Mouse (Mus musculus) small intestine, adult 2 months (tissue): ENCODE data around the gene Prlh. TPM values are rescaled to one million over a fixed set of nuclear protein-coding genes. Genes with fewer than 3 reads are reported as not detected.

Experiments
- H3K27ac ChIP-seq: fragments of 200-500 bp; 2 replicates; pipeline ENCODE4 v1.5.1; 2012; ENCODE audit warnings: low read depth, low read length, control low read depth, inconsistent platforms; ENCODE audit not compliant: insufficient read depth
- H3K27me3 ChIP-seq: fragments of 200-500 bp; 2 replicates; pipeline ENCODE4 v1.6.1; 2012; ENCODE audit warnings: mild to moderate bottlenecking, moderate library complexity, low read length, inconsistent platforms; ENCODE audit not compliant: control insufficient read depth, insufficient read depth
- H3K36me3 ChIP-seq: fragments of 200-500 bp; 2 replicates; pipeline ENCODE4 v1.6.1; 2012; ENCODE audit warnings: mild to moderate bottlenecking, low read length, control low read depth, inconsistent platforms; ENCODE audit not compliant: control insufficient read depth, insufficient read depth
- H3K4me1 ChIP-seq: fragments of 200-500 bp; 2 replicates; pipeline ENCODE4 v1.6.1; 2012; ENCODE audit warnings: low read length, inconsistent platforms, mixed read lengths; ENCODE audit not compliant: control insufficient read depth, insufficient read depth, insufficient read length
- H3K4me3 ChIP-seq: fragments of 200-500 bp; 2 replicates; pipeline ENCODE4 v1.5.1; 2012; ENCODE audit warnings: low read depth, mild to moderate bottlenecking, control low read depth, inconsistent platforms, low read length, moderate library complexity
- CTCF ChIP-seq: fragments of 200-500 bp; IDR thresholded peaks from 2 replicates; pipeline ENCODE4 v1.5.1; 2012; ENCODE audit warnings: low read depth, mild to moderate bottlenecking, control low read depth, inconsistent platforms, low read length, moderate library complexity, mixed read lengths; ENCODE audit not compliant: insufficient replicate concordance, insufficient read length; ENCODE audit errors: extremely low read depth
- POLR2A ChIP-seq: fragments of 200-500 bp; IDR thresholded peaks from 2 replicates; pipeline ENCODE4 v1.6.1; 2012; ENCODE audit warnings: low read depth, mild to moderate bottlenecking, control low read depth, inconsistent platforms, low read length, moderate library complexity
- WGBS: fragments of 180-500 bp; shearing (Covaris S2); methylation state at CpG from one replicate; pipeline ENCODE4 v1.1.7; 2018; 5-methylcytosine and 5-hydroxymethylcytosine counted together
- polyA plus RNA-seq: library from polyadenylated mRNA; depleted of rRNA; stranded (reverse); fragments of >200 nt; gene quantifications from 2 replicates; pipeline ENCODE4 v1.2.3, GENCODE M21; 2012; rRNA removed

Prlh gene
- not detected in 2 replicates for polyA plus RNA-seq

DNA sequence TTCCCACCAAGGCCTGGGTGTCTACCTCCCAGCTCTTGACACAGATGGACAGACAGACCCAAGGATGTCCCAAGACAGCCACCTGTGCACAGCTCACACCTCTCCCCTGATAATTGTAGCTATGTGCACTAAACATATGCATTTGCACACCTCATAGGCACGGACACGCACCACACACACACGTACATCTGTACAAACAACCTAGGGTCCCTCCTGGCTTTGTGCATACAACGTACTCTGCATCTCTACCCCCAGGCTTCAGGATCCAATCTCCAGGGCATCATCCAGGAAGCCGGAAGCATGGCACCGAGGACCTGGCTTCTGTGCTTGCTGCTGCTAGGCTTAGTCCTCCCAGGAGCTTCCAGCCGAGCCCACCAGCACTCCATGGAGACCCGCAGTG lies at the start of gene Prlh:
Gene Prlh, plus strand, starts transcription at position 301 of the 400 bp plus-strand sequence.
- H3K4me1 ChIP-seq = no peaks in the 10 kb centered on the region
- H3K36me3 ChIP-seq = peaks cover 8% of the 10 kb centered on the region
- no peaks in the 10 kb centered on the region for H3K27me3 ChIP-seq
- TF ChIP-seq POLR2A (no peak), CTCF (no peak)
- 85% methylated on average over 8 of the region's 8 CpGs for WGBS
- no peak within 1 kb of the TSS for H3K27ac ChIP-seq
- H3K4me3 ChIP-seq = no peak within 1 kb of the TSS

DNA sequence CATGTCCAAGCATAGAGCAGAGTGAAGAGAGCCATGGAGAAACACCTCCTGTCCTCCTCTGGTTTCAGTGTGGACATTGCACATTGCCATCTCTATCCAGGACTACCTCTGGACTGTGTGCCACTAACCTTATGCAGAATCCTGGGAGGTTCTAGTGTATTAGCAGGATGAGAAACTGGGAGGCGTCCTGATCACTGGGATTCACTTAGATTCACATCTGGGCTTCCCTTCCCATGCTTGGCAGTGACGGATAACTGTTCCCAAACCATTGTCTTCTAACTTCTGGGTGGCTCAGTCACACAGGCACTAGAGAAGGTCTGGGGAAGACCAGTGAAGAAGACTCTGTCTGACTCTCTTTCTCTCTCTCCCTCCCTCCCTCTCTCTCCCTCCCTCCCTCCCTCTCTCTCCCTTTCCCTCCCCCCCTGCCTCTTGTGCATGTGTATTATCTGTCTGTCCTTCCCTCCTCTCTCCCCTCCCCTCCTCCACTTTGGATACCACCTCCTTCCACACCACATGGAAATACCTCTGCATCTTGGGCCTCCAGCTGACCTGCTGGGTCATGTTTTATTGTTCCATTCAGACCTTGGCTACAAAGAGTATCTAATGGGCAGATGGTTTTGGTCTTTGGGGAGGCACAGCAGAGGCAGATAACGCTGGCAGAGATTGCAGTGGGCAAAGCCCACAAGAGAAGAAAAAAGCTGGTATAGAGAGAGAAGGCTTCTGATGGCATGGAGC lies 49.5 kb upstream of the Prlh start:
- Histone ChIP-seq H3K36me3 (no peaks in the 10 kb centered on the region), H3K4me1 (no peaks in the 10 kb centered on the region), H3K27me3 (no peaks in the 10 kb centered on the region), H3K27ac (no peak overlapping the region), H3K4me3 (no peak overlapping the region)
- TF ChIP-seq CTCF (no peak), POLR2A (no peak)
- WGBS = 37% methylated on average over 3 of the region's 3 CpGs

GRCm38 (mm10) chr1:90903971-90904458 lies 48.9 kb upstream of the Prlh start:
- Histone ChIP-seq H3K27ac (no peak overlapping the region), H3K36me3 (no peaks in the 10 kb centered on the region)
- WGBS = 59% methylated on average over 8 of the region's 8 CpGs

DNA sequence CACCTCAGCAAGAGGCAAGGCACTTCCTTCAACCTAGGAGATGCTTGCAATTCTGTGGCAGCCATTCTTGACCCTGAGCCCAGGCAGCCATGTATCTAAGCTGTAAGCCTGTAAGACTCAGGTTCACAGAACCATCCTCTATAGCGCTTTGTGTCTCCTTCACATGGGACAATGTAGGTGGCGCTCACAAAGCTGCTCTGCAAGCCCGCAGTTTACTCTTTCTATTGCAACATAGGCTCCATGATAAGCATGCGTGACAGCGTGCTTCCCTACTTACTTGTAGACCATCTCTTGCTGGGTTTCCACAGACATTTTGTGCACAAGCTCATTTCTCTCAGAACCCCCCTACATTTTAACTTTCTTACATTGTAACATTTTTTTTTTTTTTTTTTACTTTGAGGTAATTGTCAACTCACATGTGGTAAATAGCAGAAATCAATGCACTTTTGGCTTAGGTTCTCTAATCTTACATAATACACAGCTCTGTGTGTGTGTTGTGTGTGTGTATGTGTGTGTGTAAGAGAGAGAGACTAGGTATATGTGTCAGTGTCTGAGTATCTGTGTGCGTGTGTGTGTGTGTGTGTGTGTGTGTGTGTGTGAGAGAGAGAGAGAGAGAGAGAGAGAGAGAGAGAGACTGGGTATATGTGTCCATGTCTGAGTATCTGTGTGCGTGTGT lies 48.0 kb upstream of the Prlh start:
- Histone ChIP-seq H3K27ac (no peak overlapping the region), H3K36me3 (no peaks in the 10 kb centered on the region), H3K4me1 (peaks cover 5% of the 10 kb centered on the region), H3K4me3 (no peak overlapping the region), H3K27me3 (no peaks in the 10 kb centered on the region)
- TF ChIP-seq POLR2A (no peak), CTCF (no peak)
- 43% methylated on average over 7 of the region's 7 CpGs for WGBS

More at GRCm38 (mm10) chr1:90903971-90904458, 48.9 kb upstream of the Prlh start:
- Histone ChIP-seq H3K4me1 (no peaks in the 10 kb centered on the region), H3K27me3 (no peaks in the 10 kb centered on the region), H3K4me3 (no peak overlapping the region)
- no peak for TF ChIP-seq CTCF
- TF ChIP-seq POLR2A = no peak

- no peak overlapping the region for H3K4me3 ChIP-seq
- no peak overlapping the region for H3K27ac ChIP-seq
- TF ChIP-seq CTCF = peak; percentile 90; the same call in 1 of the 2 replicates
- no peak for TF ChIP-seq POLR2A
- no peaks in the 10 kb centered on the region for H3K36me3 ChIP-seq
- 7% methylated on average over 2 of the region's 2 CpGs for WGBS
- H3K4me1 ChIP-seq = peaks cover 16% of the 10 kb centered on the region
- no peaks in the 10 kb centered on the region for H3K27me3 ChIP-seq
Measured at GRCm38 (mm10) chr1:90906357-90906756, 46.6 kb upstream of the Prlh start.

DNA sequence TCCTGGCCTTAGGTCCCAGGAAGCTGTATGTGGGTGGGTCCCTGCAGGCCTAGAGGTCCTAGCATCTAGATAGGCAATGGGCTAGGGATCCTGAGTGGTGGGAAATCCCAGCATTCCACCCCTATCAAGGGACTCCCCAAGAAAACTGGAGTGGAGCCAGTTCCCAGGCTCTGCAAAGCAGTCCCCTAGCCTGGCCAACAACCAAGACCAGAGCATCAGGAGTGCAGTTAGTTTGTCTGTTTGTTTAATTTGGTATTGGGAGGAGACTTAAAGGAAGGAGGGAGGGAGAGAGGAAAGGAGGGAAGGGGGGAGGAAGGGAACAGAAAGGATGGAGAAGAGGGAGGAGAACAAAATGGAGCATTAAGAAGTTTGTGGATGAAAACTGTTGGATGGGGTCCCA lies 43.7 kb upstream of the Prlh start:
- no peak overlapping the region for H3K4me3 ChIP-seq
- H3K27me3 ChIP-seq = no peaks in the 10 kb centered on the region
- no peak overlapping the region for H3K27ac ChIP-seq
- H3K4me1 ChIP-seq = peaks cover 16% of the 10 kb centered on the region
- no peaks in the 10 kb centered on the region for H3K36me3 ChIP-seq
- TF ChIP-seq CTCF = no peak
- no peak for TF ChIP-seq POLR2A

GRCm38 (mm10) chr1:90909631-90910152 lies 43.2 kb upstream of the Prlh start:
- 10% methylated on average over 17 of the region's 17 CpGs for WGBS
- no peak for TF ChIP-seq POLR2A
- peak; percentile 53; the same call in 1 of the 2 replicates for TF ChIP-seq CTCF
- H3K36me3 ChIP-seq = no peaks in the 10 kb centered on the region
- peak overlapping the region; percentile 48 for H3K4me3 ChIP-seq
- peak overlapping the region; percentile 10; the same call in 1 of the 2 replicates for H3K27ac ChIP-seq
- H3K4me1 ChIP-seq = peaks cover 18% of the 10 kb centered on the region
- H3K27me3 ChIP-seq = no peaks in the 10 kb centered on the region
